Mouse (Mus musculus) spleen, postnatal 14 days (tissue): ENCODE data around the gene Nampt.

ENCODE experiments used
- DNase-seq, 2 experiments: peaks; one replicate each; pipeline ENCODE4 v3.0.0; 2021 to 2022; ENCODE audit warnings: low spot score in 2 of 2

The Nampt gene

DNA sequence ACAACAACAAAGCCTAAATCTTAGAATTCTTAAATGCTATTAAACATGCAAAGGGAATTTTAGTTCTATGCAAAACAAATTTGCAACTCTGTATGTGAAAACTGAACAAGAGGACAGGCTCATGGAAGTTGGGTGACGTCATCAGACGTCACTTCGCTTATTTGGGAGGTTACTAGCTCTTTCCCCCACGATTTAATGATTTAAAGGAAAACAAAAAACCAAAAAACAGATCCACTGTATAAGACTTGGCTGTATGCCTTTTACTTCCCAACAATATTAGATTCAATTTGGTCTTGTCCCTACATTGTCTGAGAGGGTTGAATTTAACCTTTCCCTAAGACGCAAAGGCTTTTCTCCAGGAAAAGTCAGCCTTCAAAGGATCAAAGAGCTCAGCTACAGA lies at the start of gene Nampt:
Nampt (plus strand) TSS at position 130 of the 400 bp plus-strand sequence.
- DNase-seq, result no peak

DNA sequence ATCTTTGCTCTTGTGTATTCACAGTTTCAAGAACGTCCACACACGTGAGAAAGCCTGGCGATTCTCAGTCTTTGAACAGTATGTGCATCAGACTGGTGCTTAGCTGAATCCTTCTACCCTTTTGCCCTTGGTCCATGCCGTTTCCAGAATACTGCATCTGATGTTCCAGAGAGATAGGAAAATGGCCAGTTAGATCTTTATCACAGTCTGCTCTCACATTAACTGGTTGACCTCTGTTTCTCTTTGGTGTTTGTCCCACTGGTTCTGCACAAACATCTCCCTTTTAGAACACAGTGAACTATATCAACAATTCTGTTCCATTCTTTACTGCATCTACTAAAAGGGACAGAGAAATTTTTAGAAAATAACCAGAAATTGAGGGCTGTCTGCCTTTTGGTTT lies 48.6 kb upstream of the Nampt start:
- no peak for DNase-seq

DNA sequence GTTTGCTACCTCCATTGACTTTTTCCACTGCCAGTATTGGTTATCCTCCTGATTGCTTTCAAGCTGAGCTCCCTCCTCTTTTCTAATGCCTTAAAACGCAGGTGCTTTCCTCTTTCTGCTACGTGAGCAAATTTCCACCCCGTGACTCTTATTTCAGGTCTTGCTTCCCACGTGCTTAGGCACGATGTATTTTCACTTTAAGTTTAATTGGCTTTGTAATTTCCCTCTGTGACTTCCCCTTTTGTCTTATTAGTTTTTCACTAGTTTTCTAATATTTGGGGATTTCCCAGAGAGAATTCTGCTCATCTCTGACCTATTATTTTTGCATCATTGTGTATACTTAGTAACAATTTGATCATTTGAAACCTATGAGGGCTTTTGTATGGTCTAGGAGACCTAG lies 44.8 kb upstream of the Nampt start:
- no peak for DNase-seq

DNA sequence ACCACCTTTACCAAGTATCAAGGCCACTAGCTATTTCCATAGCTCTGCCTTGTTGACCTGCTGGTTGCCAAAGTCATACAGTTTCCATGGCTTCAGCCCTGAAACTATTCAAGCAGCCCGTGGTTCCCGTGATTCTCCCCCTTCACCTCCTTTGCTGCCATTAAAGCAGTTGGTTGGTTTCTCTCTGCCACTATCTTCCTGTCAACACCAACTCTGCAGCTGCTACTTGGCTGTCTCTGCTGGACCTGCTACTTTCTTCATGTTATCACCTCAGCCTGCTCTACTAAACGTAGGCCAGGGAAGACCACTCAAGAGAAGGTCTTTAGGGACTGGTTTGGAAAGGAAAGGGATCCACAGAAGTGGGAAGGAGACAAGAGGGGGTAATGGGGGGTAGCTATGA lies 30.3 kb upstream of the Nampt start:
- DNase-seq, result no peak

GRCm38 (mm10) chr12:32795765-32796471 lies 23.4 kb upstream of the Nampt start:
- no peak for DNase-seq

DNA sequence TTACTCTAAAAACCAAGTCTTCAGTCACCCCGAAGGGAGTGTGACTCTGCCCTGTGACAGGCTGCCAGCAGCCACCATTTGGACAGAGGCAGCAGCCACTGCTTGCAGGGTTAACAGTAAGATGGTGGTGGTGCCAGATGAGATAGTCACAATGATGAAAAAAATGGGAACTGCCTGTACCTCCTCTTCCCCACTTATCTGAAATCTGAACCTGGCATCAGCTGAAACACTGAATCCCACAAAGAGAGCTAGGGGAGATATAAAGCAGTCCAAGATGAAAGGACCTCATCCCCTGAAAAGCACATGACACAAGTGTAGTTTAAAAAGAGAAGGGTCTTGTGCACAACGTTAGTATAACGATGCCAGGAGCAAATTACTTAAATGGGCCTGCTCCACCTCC lies 21.9 kb upstream of the Nampt start:
- DNase-seq, result no peak

DNA sequence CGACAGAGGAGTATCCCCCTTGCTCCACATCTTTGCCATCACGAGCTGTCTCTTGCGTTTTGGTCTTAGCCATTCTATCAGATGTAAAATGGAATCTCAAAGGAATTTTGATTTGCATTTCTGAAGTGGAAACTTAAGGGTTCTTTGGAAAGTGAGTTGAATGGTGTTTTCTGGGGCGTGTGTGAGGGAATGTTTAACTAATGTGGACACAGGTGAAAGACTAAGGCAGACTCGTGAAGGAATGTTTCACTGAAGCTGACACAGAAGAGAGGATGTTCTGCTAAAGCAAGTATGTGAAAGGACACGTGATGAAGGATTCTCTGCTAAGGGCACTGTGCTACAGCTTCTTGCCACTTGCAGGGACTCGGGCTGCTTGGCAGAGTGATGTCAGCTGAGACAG lies 18.3 kb upstream of the Nampt start:
- no peak for DNase-seq

DNA sequence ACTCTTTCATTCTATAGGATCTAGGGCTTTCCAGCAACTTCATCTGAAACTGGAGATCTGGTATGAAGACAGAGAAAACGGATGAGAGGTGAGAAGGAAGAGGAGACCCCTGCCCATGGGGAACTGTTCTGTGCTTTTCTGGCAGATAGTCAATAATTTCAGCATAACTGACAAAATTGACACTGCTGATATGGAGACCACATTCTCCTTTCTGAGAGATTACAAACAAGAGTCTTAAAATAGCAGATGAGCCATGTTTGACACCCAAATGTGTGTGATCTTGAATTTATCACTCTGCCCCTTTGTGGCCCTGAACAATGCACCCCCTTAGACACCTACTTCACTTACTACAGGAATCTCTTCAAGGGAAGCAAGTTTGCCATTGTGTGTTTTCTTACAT lies 13.8 kb upstream of the Nampt start:
- DNase-seq, result no peak

DNA sequence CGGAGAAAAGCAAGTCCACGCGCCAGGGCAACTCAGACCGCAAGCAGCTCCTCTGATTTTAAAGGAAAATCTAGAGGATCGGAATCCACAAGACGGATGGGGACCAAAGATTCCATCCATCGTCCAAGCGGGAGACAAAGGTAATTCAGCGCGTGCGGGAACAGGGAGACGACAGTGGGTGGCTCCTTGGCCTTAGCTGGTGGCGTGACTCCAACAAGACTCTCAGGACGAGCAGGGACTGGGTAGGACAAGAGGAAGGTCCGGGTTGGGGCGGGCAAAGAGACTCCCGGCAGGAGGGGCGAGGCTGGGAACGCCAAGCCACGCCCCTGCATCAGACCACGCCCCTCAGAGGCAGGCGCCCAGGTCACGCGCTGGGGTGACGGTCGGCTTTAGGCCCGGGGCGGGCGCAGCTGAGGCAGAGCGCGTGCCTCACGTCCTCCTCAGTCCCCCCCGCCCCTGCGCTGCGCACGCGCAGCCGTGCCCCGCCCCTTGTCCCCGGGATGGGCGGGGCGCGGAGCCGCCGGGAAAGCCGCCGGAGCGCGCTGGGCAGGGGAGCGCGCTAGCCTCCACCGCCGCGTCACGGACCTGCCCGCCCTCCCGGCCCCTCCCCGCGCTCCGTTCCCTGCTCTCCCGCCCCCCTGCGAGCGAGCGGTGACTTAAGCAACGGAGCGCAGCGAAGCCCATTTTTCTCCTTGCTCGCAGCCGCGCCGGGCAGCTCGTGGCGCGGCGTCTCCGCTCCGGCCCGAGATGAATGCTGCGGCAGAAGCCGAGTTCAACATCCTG lies 669 bp downstream of the Nampt start:
- peak; percentile 95 to 97 for DNase-seq

- peak; percentile 47 to 62 for DNase-seq
These were observed 1.6 kb downstream of the Nampt start for GRCm38 (mm10) chr12:32820688-32821503.

DNA sequence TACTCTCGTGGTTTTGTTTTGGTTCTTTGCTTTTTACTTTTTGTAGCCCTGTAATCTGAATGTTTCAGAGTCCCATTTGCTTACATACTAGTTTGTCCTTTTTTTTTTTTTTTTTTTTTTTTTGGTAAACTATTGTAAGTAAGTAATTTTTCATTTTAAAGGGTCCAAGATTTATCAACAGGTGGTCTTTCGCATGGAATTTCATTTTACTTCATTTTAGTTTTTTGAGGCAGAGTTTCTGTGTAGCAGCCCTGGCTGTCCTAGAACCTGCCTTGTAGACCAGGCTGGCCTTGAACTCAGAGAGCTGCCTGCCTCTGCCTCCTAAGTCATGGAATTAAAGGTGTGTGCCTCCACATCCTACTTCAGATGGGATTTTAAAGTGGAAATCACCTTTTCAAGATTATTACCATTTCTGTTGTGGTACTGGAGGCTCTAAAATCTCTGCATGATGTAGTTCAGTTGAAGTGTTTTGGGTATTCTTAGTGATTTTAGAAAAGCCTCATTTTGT lies 2.2 kb downstream of the Nampt start:
- DNase-seq, result no peak

- DNase-seq, result no peak
These were observed 2.7 kb downstream of the Nampt start for GRCm38 (mm10) chr12:32822066-32822465.

DNA sequence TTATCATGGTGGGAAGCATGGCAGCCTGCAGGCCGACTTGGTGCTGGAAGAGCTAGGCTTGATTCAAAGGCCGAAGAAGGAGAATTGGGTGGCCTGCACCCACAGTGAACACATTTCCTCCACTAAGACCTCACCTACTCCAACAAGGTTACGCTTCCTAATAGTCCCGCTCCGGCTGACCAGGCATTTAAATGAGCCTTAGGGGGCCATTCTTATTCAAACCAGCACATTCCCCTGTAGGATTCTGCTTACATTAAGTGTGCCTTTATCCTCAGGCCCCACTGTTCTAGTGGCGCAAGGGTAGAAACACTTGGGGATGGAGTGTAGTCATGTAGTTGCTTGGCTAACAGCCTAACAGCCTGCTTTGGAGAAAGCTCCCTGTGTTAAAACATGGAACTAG lies 5.2 kb downstream of the Nampt start:
- DNase-seq, result no peak

DNA sequence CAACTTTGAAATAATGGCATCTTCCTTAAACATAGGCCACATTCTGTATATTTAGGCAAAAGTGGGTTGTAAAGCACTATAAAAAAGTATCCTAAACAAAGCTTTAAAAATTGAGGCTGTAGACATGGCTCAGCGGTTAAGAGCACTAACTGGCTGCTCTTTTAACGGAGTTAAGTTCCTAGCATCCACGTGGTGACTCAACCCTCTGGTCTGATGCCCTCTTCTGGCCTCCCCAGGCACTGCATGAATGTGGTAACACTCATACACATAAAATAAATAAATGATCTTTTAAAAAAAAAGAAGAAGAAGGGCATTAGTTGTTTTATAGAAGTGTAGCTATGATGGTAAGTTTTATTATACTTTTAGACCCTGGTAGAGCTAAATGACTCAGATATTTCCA lies 7.6 kb downstream of the Nampt start:
- DNase-seq, result peak; percentile 36 to 72

GRCm38 (mm10) chr12:32828137-32828760 lies 8.9 kb downstream of the Nampt start:
- no peak for DNase-seq

- DNase-seq, result no peak
These were observed 10.2 kb downstream of the Nampt start for GRCm38 (mm10) chr12:32829321-32830090.

DNA sequence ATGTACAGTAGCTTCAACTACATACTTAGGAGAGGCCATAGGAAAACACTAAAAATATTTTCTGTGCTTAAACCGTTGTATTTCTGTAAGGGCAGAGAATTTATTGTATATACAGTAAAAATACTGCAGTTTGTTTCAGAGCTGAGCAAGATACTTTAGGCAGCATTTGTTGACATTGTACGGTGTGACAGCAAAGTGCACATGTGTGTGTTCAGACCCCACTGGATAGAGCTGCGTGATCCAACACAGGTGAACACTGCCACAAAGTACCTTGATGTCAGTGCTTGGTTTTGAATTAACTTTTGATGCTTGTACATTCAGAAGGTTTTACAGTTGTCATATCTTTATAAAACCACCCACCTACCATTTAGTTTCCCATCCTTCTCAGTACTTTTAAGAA lies 12.7 kb downstream of the Nampt start:
- DNase-seq, result no peak

GRCm38 (mm10) chr12:32834781-32835180 lies 15.4 kb downstream of the Nampt start:
- DNase-seq, result no peak

DNA sequence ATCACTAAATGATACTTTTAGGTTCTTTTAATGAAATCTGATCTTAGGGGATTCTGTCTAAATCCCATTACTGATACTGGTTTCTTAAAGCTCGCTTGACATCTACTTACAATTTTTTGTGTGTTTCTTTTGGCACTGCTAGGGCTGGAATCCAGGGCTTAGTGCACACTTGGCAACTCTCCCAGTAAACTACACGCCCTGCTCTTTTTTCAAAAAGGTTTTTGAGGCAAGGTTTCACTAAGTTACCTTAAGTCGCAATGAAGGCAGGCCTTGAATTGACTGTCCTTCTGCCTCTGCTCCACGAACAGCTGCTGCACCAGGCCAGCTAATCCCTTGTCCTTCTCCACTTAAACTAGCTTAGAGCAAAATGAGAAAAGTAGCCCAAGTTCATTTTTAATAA lies 15.9 kb downstream of the Nampt start:
- no peak for DNase-seq

- no peak for DNase-seq
These were observed 19.1 kb downstream of the Nampt start for GRCm38 (mm10) chr12:32838406-32838805.

DNA sequence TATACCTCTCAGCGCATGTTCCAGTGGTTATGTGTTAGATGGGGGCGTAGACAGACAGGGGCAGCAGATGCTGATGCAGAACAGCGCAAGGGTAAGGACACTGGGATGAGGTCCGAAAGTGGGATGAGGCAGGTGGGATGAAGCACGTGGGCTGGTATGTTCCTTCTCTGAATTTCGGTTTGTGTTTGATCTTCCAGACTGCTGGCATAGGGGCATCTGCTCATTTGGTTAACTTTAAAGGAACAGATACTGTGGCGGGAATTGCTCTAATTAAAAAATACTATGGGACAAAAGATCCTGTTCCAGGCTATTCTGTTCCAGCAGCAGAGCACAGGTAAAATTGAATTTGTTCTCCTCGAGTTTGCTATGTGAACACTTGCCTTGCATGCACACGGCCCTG lies 19.6 kb downstream of the Nampt start:
- no peak for DNase-seq
